Mouse (Mus musculus) lung, embryonic 14.5 days (tissue): ENCODE results near the gene Epx. TPM values are rescaled to one million over a fixed set of nuclear protein-coding genes. Genes with fewer than 3 reads are reported as not detected.
A peak's percentile ranks its signal among the peaks of the same experiment; 100 is the strongest.

Source experiments
- ATAC-seq: fragments of 200-750 bp; cut with Nextera tagmentation; 2 replicates; pipeline ENCODE4 v1.8.0; 2017; ENCODE audit warnings: mild to moderate bottlenecking, moderate TSS enrichment, moderate library complexity; ENCODE audit not compliant: insufficient read depth
- DNase-seq: peaks from one replicate; pipeline ENCODE4 v3.0.0-alpha.2; 2015
- H3K27ac ChIP-seq: fragments of 300-500 bp; sonication (generic); 2 replicates; pipeline ENCODE4 v1.5.1; 2014; ENCODE audit warnings: low read depth, mild to moderate bottlenecking, moderate library complexity
- H3K27me3 ChIP-seq: fragments of 300-500 bp; sonication (generic); 2 replicates; pipeline ENCODE4 v1.6.1; 2014; ENCODE audit warnings: low read length, control low read depth; ENCODE audit not compliant: insufficient read depth
- H3K36me3 ChIP-seq: fragments of 300-500 bp; sonication (generic); 2 replicates; pipeline ENCODE4 v1.6.1; 2014; ENCODE audit warnings: control low read depth; ENCODE audit not compliant: insufficient read depth
- H3K4me1 ChIP-seq: fragments of 300-500 bp; sonication (generic); 2 replicates; pipeline ENCODE4 v1.6.1; 2014; ENCODE audit warnings: antibody characterized with exemption, control low read depth; ENCODE audit not compliant: insufficient read depth
- H3K4me2 ChIP-seq: fragments of 300-500 bp; sonication (generic); 2 replicates; pipeline ENCODE4 v1.6.1; 2014; ENCODE audit warnings: mild to moderate bottlenecking
- H3K4me3 ChIP-seq: fragments of 300-500 bp; sonication (generic); 2 replicates; pipeline ENCODE4 v1.5.1; 2014; ENCODE audit warnings: low read depth, low read length
- H3K9ac ChIP-seq: fragments of 300-500 bp; sonication (generic); 2 replicates; pipeline ENCODE4 v1.6.1; 2014
- H3K9me3 ChIP-seq: fragments of 300-500 bp; sonication (generic); 2 replicates; pipeline ENCODE4 v1.6.1; 2016; ENCODE audit warnings: low read depth, low read length, control low read depth
- CTCF ChIP-seq: IDR thresholded peaks from 2 replicates; pipeline ENCODE4 v1.5.1; 2016; ENCODE audit warnings: antibody characterized with exemption, low read depth
- WGBS: fragments of 180-500 bp; shearing (Covaris S2); extraction: QIAGEN DNeasy Blood & Tissue Kit; methylation state at CpG from one replicate; pipeline ENCODE4 v1.1.7; 2014; 5-methylcytosine and 5-hydroxymethylcytosine counted together
- polyA plus RNA-seq: library from polyadenylated mRNA; unstranded; fragments of >200 nt; fragmentation: Nextera tagmentation; extraction: Ambion mirVana; gene quantifications from 2 replicates; pipeline ENCODE4 v1.2.1, GENCODE M21; 2014

Gene Epx
- not detected in 2 replicates for polyA plus RNA-seq

- no peak within 1 kb of the TSS for H3K4me2 ChIP-seq
- H3K9ac ChIP-seq = no peak within 1 kb of the TSS
- H3K4me3 ChIP-seq = no peak within 1 kb of the TSS
- no peaks in the 10 kb centered on the region for H3K4me1 ChIP-seq
- no peaks in the 10 kb centered on the region for H3K36me3 ChIP-seq
- no peak within 1 kb of the TSS for H3K27ac ChIP-seq
- no peaks in the 10 kb centered on the region for H3K27me3 ChIP-seq
- DNase-seq (no peak), ATAC-seq (no peak)
- H3K9me3 ChIP-seq = no peaks in the 10 kb centered on the region
- no peak for TF ChIP-seq CTCF
- 70% methylated on average over 6 of the region's 6 CpGs for WGBS
These were observed at the start of gene Epx for GRCm38 (mm10) chr11:87875436-87875835. Epx (minus strand) TSS chr11:87875536.

GRCm38 (mm10) chr11:87920966-87921365, 45.6 kb upstream of the Epx start, which contains the start of gene Olfr464:
Olfr464 (minus strand) TSS chr11:87920967.
- TF ChIP-seq CTCF = no peak
- H3K4me2 ChIP-seq = no peak within 1 kb of the TSS
- H3K9ac ChIP-seq = no peak within 1 kb of the TSS
- no peaks in the 10 kb centered on the region for H3K9me3 ChIP-seq
- DNase-seq (peak; percentile 81), ATAC-seq (no peak)
- H3K27ac ChIP-seq = no peak within 1 kb of the TSS
- no peaks in the 10 kb centered on the region for H3K27me3 ChIP-seq
- H3K4me3 ChIP-seq = no peak within 1 kb of the TSS
- H3K36me3 ChIP-seq = no peaks in the 10 kb centered on the region
- H3K4me1 ChIP-seq = no peaks in the 10 kb centered on the region
- 29% methylated on average over 5 of the region's 5 CpGs for WGBS

- no peak overlapping the region for H3K27ac ChIP-seq
- ATAC-seq (no peak), DNase-seq (no peak)
- no peaks in the 10 kb centered on the region for H3K4me1 ChIP-seq
- H3K4me2 ChIP-seq = no peak overlapping the region
- no peaks in the 10 kb centered on the region for H3K36me3 ChIP-seq
- TF ChIP-seq CTCF = no peak
- no peak overlapping the region for H3K4me3 ChIP-seq
- H3K27me3 ChIP-seq = no peaks in the 10 kb centered on the region
- 54% methylated on average over 2 of the region's 2 CpGs for WGBS
- no peaks in the 10 kb centered on the region for H3K9me3 ChIP-seq
- H3K9ac ChIP-seq = no peak overlapping the region
These were observed 45.0 kb upstream of the Epx start for GRCm38 (mm10) chr11:87920301-87920700.

GRCm38 (mm10) chr11:87916005-87916404, 40.7 kb upstream of the Epx start:
- no peaks in the 10 kb centered on the region for H3K4me1 ChIP-seq
- WGBS = 64% methylated on average over 1 of the region's 1 CpGs
- H3K9me3 ChIP-seq = no peaks in the 10 kb centered on the region
- H3K27ac ChIP-seq = no peak overlapping the region
- H3K4me2 ChIP-seq = no peak overlapping the region
- no peaks in the 10 kb centered on the region for H3K36me3 ChIP-seq
- DNase-seq (no peak), ATAC-seq (no peak)
- TF ChIP-seq CTCF = no peak
- no peak overlapping the region for H3K4me3 ChIP-seq
- no peaks in the 10 kb centered on the region for H3K27me3 ChIP-seq
- H3K9ac ChIP-seq = no peak overlapping the region

- Histone ChIP-seq H3K27me3 (no peaks in the 10 kb centered on the region), H3K36me3 (no peaks in the 10 kb centered on the region)
- 74% methylated on average over 3 of the region's 3 CpGs for WGBS
These were observed 29.0 kb upstream of the Epx start for GRCm38 (mm10) chr11:87904331-87904730.

GRCm38 (mm10) chr11:87897287-87897686, 22.0 kb upstream of the Epx start, which contains the start of gene Olfr463:
Olfr463 (minus strand) TSS chr11:87897387.
- TF ChIP-seq CTCF = no peak
- H3K4me1 ChIP-seq = no peaks in the 10 kb centered on the region
- no peaks in the 10 kb centered on the region for H3K36me3 ChIP-seq
- no peak within 1 kb of the TSS for H3K9ac ChIP-seq
- H3K4me3 ChIP-seq = no peak within 1 kb of the TSS
- H3K27me3 ChIP-seq = no peaks in the 10 kb centered on the region; the same call in 1 of the 2 replicates
- H3K27ac ChIP-seq = no peak within 1 kb of the TSS
- ATAC-seq (no peak), DNase-seq (no peak)
- H3K4me2 ChIP-seq = no peak within 1 kb of the TSS
- no peaks in the 10 kb centered on the region for H3K9me3 ChIP-seq

More at GRCm38 (mm10) chr11:87904331-87904730, 29.0 kb upstream of the Epx start:
- no peak overlapping the region for H3K4me2 ChIP-seq
- H3K9ac ChIP-seq = no peak overlapping the region
- ATAC-seq (no peak), DNase-seq (no peak)
- H3K9me3 ChIP-seq = no peaks in the 10 kb centered on the region
- H3K4me3 ChIP-seq = no peak overlapping the region
- no peak for TF ChIP-seq CTCF
- H3K27ac ChIP-seq = no peak overlapping the region
- H3K4me1 ChIP-seq = no peaks in the 10 kb centered on the region

GRCm38 (mm10) chr11:87892168-87892567, 16.8 kb upstream of the Epx start, which contains the start of gene Olfr462:
Olfr462 (minus strand) TSS chr11:87892268.
- H3K27me3 ChIP-seq = no peaks in the 10 kb centered on the region
- TF ChIP-seq CTCF = no peak
- no peak within 1 kb of the TSS for H3K27ac ChIP-seq
- no peak for ATAC-seq
- H3K9ac ChIP-seq = no peak within 1 kb of the TSS
- H3K4me3 ChIP-seq = no peak within 1 kb of the TSS
- DNase-seq = no peak
- no peaks in the 10 kb centered on the region for H3K36me3 ChIP-seq
- H3K4me2 ChIP-seq = no peak within 1 kb of the TSS
- WGBS = 83% methylated on average over 6 of the region's 6 CpGs
- H3K9me3 ChIP-seq = no peaks in the 10 kb centered on the region
- H3K4me1 ChIP-seq = no peaks in the 10 kb centered on the region

- DNase-seq (no peak), ATAC-seq (no peak)
- Histone ChIP-seq H3K4me2 (no peak overlapping the region), H3K9ac (no peak overlapping the region), H3K36me3 (no peaks in the 10 kb centered on the region), H3K27ac (no peak overlapping the region), H3K4me3 (no peak overlapping the region), H3K9me3 (no peaks in the 10 kb centered on the region), H3K27me3 (no peaks in the 10 kb centered on the region), H3K4me1 (no peaks in the 10 kb centered on the region)
- 76% methylated on average over 5 of the region's 5 CpGs for WGBS
- TF ChIP-seq CTCF = no peak
These were observed 9.5 kb upstream of the Epx start for GRCm38 (mm10) chr11:87884856-87885255.
